Mouse (Mus musculus): ENCODE measurements around the gene Mycbp.

DNA sequence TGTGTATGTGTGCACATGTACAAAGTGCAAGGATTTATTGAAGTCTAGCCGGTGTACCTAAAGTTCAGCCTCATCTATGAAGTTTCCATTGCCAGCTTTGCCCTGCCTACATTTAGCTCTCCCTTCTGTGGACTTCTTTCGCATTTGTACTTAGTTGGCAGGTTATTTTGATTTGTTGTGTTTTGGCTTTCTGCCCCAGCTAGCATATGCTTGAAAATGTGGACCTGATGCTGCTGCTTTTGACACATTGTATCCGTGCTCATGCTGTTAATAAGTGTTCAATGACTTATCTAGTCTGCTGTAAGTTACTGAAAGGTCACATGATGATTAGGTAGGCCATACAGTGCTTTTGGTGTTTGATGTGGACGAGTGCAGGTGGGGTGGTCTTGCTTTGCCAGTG is 29.7 kb downstream of the Mycbp start:
- TF ChIP-seq CTCF (conservative IDR thresholded peaks at IDR 0.05; ENCODE audit: low read length) (no peak), NANOG (IDR thresholded peaks at IDR 0.05; ENCODE audit: borderline replicate concordance, low read length) (no peak), POU5F1 (IDR thresholded peaks at IDR 0.05; ENCODE audit: borderline replicate concordance, low read length) (no peak)

All from E14TG2a.4 (cell line).